Mouse (Mus musculus) MEL (cell line): ENCODE data around the gene Tmem178b.

ENCODE experiments used
- CHD2 ChIP-seq: IDR thresholded peaks from 2 replicates; pipeline ENCODE4 v1.6.1; 2011; ENCODE audit warnings: low read length, improper control_type of control experiment
- CTCF ChIP-seq, 3 experiments: IDR thresholded peaks in 2 of 3; conservative IDR thresholded peaks in 1 of 3; 2 replicates each; pipeline ENCODE4 v1.5.1; 2011 to 2012; ENCODE audit warnings: low read length in 3 of 3, low read depth in 2 of 3, mild to moderate bottlenecking in 2 of 3, improper control_type of control experiment in 1 of 3, inconsistent platforms in 1 of 3, mixed read lengths in 1 of 3, moderate library complexity in 1 of 3; ENCODE audit not compliant: control insufficient read depth in 1 of 3, insufficient read depth in 1 of 3, poor library complexity in 1 of 3, severe bottlenecking in 1 of 3
- GATA1 ChIP-seq: IDR thresholded peaks from 2 replicates; pipeline ENCODE4 v1.6.1; 2011; ENCODE audit warnings: low read depth, low read length, improper control_type of control experiment
- POLR2A ChIP-seq, 2 experiments: IDR thresholded peaks; 2 replicates each; pipeline ENCODE4 v1.6.1; 2011 to 2012; ENCODE audit warnings: low read length in 2 of 2, mild to moderate bottlenecking in 2 of 2, control low read depth in 1 of 2, improper control_type of control experiment in 1 of 2, low read depth in 1 of 2, moderate library complexity in 1 of 2; ENCODE audit not compliant: control insufficient read depth in 1 of 2, insufficient read depth in 1 of 2, poor library complexity in 1 of 2
- SMC3 ChIP-seq: IDR thresholded peaks from 2 replicates; pipeline ENCODE4 v1.6.1; 2011; ENCODE audit warnings: low read depth, low read length, improper control_type of control experiment
- TAL1 ChIP-seq: IDR thresholded peaks from 2 replicates; pipeline ENCODE4 v1.6.1; 2012; ENCODE audit warnings: mild to moderate bottlenecking, inconsistent platforms, low read length, moderate library complexity, mixed read lengths
- TBP ChIP-seq: IDR thresholded peaks from 2 replicates; pipeline ENCODE4 v1.8.0; 2011; ENCODE audit warnings: low read depth, low read length, improper control_type of control experiment
- TCF12 ChIP-seq: IDR thresholded peaks from 2 replicates; pipeline ENCODE4 v1.6.1; 2014; ENCODE audit warnings: low read depth, mild to moderate bottlenecking, inconsistent platforms, low read length, improper control_type of control experiment, moderate library complexity
- USF1 ChIP-seq: IDR thresholded peaks from 2 replicates; pipeline ENCODE4 v1.6.1; 2014; ENCODE audit warnings: low read depth, mild to moderate bottlenecking, inconsistent platforms, low read length, improper control_type of control experiment, moderate library complexity
- USF2 ChIP-seq, 2 experiments: IDR thresholded peaks; 2 replicates each; pipeline ENCODE4 v1.6.1; 2011 to 2012; ENCODE audit warnings: improper control_type of control experiment in 2 of 2, low read length in 2 of 2, borderline replicate concordance in 1 of 2, inconsistent platforms in 1 of 2, low read depth in 1 of 2, mild to moderate bottlenecking in 1 of 2; ENCODE audit not compliant: insufficient read depth in 1 of 2
- ZKSCAN1 ChIP-seq: IDR thresholded peaks from 2 replicates; pipeline ENCODE4 v1.6.1; 2012; ENCODE audit warnings: low read depth, mild to moderate bottlenecking, inconsistent platforms, low read length, improper control_type of control experiment, moderate library complexity
- ZNF384 ChIP-seq: IDR thresholded peaks from 2 replicates; pipeline ENCODE4 v1.6.1; 2012; ENCODE audit warnings: low read depth, mild to moderate bottlenecking, inconsistent platforms, low read length, improper control_type of control experiment

DNA sequence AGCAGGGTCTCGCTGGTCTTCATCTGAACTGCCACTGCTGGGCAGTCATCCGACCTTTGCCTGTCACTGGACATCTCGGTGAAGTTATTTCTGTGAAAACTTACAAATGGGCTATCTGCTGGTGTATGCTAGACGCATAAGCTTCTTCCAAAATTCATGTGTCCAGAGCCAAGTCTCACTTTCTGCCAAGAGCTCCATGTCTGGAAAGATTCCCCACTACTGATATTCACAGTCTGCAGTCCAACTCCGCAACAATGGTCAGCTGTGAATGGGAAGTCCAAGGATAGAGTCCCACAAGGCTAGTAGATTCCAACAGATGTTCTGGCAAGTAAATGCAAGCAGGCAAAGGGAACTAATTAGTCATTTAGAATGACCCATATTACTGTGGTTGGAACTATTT lies 44.3 kb upstream of the Tmem178b start:
- no peak for TF ChIP-seq POLR2A (IDR thresholded peaks at IDR 0.05; ENCODE audit: control insufficient read depth in 1 of 2, insufficient read depth in 1 of 2, low read depth in 1 of 2, low read length in 2 of 2, poor library complexity in 1 of 2)
- TF ChIP-seq TAL1: no peak
- no peak for TF ChIP-seq ZKSCAN1
- TF ChIP-seq CTCF (IDR thresholded peaks at IDR 0.05 in 2 of 3, conservative IDR thresholded peaks at IDR 0.05 in 1 of 3; ENCODE audit: control insufficient read depth in 1 of 3, insufficient read depth in 1 of 3, low read depth in 2 of 3, low read length in 3 of 3, poor library complexity in 1 of 3, severe bottlenecking in 1 of 3): no peak
- TF ChIP-seq SMC3: no peak
- no peak for TF ChIP-seq CHD2
- TF ChIP-seq USF1: no peak
- no peak for TF ChIP-seq TBP
- TF ChIP-seq ZNF384: no peak
- no peak for TF ChIP-seq TCF12
- no peak for TF ChIP-seq GATA1
- no peak for TF ChIP-seq USF2 (IDR thresholded peaks at IDR 0.05; ENCODE audit: borderline replicate concordance in 1 of 2, insufficient read depth in 1 of 2, low read depth in 1 of 2, low read length in 2 of 2)
